Mouse (Mus musculus) frontal cortex, adult 2 months (tissue): Measurements from ENCODE around the gene Cd164. TPM values are rescaled to one million over a fixed set of nuclear protein-coding genes. Genes with fewer than 3 reads are reported as not detected.
A peak's percentile ranks its signal among the peaks of the same experiment; 100 is the strongest.

Experiments used
- DNase-seq, 2 experiments: peaks; one replicate each; pipeline ENCODE4 v3.0.0; 2022; ENCODE audit warnings: low spot score in 1 of 2; ENCODE audit errors: extremely low spot score in 1 of 2
- polyA plus RNA-seq: library from polyadenylated mRNA; depleted of rRNA; stranded (reverse); fragments of >200 nt; gene quantifications from 2 replicates; pipeline ENCODE4 v1.2.3, GENCODE M21; 2012

Gene Cd164
- polyA plus RNA-seq, 1 experiment, result 65.6 TPM

DNA sequence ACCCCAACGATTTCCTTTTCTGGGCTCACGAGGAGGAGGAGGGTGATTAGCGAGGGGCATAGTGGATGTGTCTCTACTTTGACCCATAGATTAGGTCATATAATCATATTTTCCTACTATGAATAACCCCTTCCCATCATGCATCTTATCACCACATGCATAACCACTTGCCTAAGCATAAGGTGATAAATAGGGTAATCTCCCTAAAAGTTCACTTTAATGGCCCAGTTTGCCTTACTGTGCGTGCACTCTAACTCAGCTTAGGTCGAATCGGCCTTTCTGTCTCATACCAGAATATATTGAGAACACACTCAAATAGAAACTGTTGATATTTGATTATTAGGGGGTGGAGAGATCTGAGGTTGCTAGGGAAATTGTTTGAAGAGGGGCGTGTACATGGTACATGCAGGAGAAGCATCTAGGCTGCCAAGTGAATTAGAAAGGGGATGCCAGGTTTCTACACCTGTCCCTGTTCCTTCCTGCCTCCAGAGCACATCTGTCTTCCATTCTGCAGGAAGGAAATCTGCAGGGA, 26.1 kb downstream of the Cd164 start:
- no peak for DNase-seq

DNA sequence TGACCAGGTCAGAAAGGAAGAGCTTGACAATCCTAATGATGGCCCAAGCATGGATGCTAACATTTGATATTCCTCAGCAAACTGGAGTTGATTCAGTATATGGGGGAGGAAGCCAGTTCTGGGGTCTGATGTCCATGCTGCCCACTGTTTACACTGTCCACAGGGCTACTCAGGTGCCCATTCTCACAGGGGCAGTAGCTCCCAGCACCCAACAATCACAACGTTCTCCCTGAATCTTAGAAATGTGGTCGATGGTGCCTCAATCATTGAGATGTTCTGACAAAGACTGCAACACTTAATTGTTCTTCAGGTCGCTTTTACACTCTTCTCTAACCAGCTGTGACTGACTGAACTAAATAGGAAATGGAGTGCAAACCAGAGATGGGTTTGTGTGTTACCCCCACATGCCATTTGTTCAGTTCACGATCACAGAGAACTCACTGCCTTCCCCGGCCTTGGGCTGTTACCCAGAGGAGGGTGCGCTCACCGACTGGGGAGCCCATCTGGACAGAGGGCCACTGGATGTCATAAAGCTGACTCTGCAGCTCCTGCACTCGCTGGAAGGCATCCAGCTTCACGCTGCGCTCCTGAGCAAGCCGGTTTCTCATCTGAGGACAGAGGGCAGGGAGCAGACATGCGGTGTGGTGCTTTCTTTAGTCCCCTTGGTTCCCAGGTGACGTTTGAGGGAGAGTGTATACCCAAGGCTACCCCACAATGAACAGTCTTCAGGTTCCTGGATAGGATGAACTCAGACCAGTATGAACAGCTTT, 27.4 kb downstream of the Cd164 start:
- no peak for DNase-seq

DNA sequence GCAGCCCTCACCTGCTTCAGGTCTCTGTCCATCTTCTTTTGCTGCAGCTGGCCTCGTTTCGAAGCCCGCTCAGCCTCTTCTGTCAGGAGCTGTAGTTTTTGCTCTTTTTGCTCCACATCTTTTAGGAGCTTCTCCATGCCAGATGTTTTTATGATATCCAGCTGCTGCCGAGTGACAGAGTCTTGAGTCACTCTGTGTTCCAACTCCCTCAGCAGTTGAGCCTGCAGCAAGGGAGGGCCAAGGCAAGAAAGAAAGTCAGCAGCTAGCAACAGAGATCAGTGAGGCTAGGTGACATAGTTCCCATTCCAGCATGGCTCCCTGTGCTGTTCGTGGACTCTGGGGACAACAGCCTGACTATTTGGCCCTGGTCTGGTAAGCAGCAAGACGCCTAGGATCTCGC, 31.5 kb downstream of the Cd164 start:
- no peak for DNase-seq

DNA sequence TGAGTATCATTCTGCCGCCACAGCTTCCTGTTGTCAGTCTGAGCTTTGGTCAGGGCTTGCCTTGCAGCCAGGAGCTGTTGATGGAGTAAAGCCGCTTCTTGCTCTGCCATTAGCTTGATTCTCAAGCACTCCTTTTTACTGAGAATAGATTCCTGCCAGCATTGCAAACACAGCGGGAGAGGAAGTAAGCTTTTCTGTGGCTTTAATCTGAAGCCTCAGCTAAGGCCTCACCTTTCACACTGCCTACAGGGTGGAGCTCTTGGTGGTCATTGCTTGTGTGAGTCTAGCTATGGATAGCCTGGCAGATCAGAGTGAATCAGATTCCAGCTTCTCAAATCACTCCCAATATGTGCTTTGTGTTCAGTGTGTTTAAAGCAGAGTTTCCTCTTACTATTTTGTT, 33.1 kb downstream of the Cd164 start:
- no peak for DNase-seq

DNA sequence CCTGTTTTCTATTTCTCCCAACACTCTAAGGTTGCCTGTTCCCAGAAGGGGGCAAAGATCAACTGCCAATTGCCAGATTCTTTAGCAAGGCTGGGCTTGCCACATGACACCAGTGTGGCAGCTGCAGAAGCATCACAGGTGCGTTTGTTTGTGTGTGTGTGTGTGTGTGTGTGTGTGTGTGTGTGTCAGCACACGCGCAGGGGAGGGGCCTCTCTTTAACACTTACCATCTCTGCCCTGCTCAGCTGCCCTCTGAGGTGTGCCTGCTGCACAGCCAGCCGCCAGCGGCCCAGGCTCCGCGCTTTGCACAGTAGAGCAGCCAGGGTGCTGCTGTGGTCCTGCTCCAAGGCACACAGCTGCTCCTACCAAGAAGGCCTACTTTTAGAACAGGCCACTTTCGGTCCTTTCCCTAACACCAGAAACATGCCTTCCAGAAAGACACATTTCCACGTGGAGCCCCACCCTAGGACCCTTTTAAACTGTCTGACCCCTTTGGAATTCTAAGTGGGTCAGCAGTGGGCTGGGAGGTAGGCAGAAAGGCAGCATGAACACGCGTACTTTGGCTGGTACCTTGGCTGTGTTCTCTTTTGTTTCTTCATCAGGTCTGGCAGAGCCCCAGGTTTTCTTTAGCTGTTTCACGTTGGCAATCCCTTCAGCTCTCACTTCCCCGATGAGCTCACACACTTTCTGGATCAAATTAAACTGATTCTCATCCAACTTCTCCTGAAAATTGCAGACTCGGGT, 33.8 kb downstream of the Cd164 start:
- peak; percentile 8 to 65 for DNase-seq

DNA sequence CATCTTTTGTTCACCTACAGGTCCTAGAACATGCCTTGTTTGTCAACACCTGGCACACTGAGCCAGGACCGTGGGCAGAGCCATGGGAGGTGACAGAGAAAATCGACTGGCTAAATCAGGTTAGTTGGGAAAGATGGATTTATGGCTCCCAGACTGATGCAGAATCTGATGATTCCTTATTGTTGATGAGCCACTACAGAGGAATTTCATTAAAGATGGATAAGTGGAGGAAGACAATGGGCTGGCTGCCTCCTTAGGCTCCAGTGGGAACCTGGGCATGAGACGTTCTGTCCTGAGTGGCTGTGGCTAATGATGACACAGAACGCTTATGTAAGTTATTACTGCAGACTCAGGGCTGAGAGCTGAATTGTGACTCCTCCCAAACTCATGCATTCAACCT, 34.5 kb downstream of the Cd164 start:
- DNase-seq, result no peak

DNA sequence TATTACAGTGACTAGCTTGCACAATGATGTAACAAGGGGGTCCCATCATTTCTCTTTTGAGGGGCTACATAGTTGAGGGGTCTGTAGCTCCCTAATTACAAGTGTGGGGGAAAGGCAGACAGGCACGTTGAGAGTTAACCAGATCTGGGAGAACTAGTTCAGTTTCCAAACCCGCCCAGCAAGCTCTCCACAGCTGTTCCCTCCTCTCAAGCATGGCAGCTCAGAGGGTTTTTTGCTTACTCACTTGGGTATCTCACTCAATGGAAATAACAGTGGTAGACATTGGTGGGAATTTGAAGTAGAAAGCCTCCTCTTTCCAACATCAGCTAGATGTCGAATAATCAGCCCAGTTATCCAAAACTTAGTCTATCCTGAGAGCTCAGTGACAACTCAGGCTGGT, 35.9 kb downstream of the Cd164 start:
- DNase-seq, result no peak

DNA sequence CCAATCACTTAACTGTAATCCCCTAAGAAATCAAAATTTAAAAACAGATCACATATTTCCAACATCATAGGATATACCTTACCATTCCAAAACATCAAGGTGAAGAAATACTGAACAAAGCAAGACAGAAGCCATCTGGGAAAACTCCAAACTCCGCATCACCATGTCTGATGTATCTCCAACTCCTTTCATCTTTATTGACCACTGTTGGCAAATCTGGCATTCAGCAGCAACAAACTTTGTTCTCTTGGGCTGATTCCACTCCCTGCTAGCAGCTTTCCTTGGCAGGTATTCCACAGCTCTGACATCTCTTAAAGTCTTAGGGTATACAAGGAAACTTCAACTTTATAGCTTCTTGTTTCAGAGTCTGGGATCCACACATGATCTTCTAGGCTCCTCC, 39.2 kb downstream of the Cd164 start:
- no peak for DNase-seq

DNA sequence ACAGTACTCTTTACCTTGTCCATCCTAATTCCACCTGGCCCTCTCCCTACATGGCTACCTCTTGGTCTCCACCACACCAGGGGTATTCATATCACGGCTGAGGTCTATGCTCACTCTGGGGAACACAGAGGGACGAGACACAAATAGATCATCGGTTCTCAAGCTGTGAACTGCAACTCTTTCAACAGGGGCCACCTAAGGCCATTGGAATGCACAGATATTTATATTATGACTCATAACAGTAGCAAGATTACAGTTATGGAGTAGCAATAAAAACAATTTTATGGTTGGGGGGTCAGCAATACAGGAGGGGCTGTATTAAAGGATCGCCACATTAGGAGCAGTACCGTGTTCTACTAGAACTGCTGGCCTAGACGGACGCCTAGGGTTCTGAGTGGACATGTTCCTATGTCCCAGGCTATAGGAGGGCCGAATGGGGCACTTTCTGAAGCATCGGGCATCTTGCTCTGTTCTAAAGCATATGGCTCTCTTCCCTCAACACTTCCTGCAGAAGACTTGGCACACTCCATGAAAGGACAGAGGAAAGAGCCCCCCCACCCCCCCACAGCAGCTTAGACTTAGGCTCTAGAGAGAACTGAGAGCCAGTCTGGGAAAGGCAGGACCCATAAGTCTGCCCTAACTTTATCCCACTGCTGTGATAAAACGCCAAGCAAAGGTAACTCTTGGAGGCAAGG, 42.6 kb downstream of the Cd164 start:
- DNase-seq, result no peak

DNA sequence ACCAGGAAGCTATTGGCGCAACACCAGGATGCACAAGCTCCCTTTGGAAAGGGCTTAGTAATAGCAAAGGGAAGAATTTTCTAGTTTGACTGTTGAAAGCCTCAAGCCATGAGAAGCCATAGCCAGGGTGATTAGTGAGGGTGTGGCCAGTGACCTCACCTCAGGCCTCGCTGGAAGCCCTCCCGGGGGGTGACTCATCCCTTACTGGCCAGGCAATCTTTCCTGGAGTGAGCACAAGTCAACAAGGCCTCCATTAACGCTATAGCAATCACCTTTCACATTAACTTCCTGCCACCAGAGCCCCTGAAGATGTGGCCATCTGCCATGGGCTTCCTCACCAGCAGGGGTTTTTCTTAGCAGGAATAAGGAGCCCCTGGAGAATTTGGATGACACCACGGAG, 45.9 kb downstream of the Cd164 start:
- no peak for DNase-seq

DNA sequence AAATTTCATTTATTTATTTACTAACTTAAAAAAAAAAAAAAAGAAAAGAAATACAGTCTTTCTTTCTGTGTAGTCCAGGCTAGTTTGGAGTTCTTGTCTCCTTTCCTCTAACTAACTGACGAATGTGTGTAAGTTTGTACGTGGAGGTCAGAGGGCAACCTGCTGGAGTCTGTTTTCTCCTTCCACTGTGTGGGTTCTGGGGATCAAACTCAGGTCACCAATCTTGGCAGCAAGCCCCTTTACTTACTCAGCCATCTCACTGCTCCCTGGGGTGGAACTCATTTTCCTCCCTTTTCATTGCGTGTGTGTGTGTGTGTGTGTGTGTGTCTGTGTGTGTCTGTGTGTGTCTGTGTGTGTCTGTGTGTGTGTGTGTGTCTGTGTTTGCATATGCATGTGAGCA, 49.1 kb downstream of the Cd164 start:
- DNase-seq, result no peak

DNA sequence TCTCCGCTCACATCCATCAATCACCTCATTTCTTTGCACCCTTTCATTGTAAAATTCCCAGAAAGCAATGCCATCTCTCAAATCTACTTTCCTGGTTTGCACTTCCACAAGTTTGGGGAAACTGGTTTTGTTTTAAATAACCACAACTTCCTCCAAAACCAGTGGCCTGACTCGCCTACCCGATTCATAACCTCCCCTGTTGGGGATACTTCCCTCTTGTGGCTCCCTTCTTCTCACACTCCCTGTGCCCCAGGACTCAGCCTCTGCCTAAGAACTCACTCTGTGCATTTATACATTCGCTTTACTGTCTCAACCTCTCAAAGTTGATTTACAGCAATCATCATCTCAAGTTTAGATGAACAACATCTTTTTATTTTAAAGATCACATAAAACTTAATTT, 51.9 kb downstream of the Cd164 start:
- DNase-seq, result no peak

DNA sequence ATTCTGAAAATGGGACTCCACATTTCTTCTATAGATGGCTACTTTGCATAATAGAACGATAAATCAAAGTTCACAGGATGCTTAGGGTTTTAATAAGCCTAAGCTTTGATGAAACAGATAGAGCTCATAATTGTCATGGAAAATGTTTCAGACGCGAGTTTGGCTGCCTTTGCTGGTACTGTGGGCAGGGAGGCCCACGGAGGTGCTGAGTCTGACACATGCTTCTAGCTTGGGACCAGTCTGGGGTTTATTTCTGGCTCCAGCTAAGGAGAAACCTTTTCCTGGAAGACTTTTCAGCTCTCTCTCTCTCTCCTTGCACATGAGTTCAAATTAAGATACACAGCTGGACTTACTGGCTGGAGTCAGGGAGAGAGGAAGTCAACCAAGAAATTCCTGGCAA, 53.1 kb downstream of the Cd164 start:
- peak; percentile 9 to 46 for DNase-seq

DNA sequence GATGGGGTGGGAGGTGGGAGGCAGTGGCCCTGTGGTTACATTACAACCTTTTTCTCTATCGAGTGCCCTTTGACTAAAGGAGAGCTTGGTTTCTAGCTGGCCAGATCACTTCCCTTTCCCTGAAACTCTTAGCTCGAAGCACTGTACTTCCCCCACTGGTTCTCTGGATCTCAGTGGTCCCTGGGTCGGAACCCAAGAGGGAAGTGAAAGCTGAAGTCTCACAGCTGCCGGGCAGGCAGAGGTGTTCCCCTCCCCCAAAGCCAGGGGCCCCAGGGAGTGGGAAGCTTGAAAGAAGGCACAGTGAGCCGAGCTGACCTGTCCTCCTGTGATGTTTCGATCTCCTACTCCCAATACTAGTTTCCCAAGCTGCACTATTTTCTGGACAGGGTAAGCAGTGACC, 54.0 kb downstream of the Cd164 start:
- peak; percentile 7 to 12 for DNase-seq

DNA sequence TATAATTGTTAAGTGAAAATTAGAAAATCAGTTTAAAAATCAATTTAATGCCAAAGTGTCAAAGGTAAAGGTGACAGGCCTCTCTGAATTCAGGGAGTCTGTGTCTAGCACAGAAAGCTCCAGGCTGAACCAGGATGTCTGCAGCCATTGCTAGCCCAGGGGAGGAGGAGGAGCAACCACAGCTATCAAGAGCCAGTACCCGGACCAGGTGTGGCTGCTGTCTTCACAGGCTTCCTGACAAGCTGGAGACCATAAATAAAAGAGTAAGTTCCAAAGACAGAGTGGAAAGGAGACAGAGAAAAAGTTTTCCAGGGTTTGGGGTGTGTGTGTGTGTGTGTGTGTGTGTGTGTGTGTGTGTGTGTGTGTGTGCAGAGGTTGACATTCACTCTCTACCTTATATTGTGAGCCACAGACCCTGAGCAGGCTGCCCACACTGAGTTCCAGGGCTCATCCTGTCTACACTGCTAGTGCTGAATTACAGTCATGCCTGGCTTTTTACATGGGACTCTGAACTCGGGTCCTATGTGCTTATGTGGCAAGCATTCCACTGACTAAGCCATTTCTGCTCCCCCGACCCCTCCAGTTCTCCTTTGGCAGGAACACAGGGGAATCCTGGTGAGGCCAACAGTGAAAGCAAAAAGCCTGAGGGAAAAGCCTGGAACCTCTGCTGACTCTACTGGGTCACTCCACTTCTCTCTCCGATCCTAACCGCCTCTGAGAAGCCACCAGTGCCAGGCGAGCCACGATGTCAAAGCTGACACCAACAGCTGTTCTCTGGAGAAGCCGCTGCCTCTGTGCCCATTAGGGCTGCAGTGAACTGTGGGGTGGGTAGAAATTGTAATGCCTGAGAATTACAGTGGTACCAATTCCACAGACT, 56.5 kb downstream of the Cd164 start:
- DNase-seq, result no peak

DNA sequence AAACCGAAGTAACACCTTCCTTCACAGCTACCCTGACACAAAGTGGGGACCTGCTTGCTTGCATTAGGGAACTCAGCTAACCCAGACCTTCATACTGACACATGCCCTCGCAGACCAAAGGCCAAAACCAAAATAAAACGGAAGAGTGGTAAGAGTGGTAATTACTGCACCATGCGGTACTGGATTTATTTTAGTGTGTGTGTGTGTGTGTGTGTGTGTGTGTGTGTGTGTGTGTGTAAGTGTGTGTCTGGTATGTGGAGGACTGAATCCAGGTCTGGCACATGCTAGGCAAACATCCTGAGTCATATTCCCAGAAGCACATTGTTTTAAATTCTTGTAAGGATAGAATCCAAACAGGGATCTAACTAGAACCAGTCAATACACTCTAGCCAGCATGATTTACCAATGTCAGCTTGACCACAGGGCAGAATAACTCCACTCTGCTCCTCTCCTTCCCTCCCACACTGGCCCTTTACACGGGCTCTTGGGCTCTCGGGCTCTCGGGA, 57.2 kb downstream of the Cd164 start:
- DNase-seq, result no peak

DNA sequence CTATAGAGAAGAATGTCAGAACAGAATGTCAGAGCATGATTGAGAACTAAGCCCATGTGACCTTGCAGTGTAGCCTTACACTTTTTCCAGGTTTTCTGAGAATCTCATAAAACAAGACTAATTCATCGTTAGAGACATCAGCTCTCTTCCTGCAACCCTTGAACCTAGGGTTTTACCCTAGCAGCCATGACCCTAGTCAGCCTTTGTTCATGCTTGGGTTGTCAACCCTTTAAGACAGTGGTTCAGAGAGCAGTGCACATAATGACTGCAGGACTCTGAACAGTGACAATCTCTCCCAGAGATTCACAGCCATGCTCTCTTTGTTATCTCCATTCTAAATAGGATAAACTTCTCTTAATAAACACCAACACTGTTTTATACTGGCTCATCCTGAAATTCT, 59.3 kb downstream of the Cd164 start:
- DNase-seq, result no peak

DNA sequence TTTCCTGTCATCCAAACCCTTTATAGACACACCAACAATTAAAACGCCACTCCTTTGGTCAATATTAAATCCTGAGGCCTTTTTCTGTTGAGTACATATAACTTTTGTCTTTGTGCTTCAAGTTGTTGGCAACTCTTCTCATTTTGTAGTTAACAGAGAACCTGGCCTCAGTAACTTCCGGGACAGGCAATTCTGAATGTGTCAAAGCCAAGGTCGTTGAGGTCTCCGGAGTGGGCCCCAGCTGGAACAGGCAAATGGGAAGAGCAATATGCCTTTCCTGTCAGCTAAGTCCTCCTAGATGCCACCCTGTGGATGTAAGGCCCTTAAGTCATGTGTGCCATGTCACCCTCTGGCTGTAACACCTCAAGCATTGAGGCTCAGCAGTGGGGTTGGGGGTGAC, 61.2 kb downstream of the Cd164 start:
- DNase-seq, result no peak
